Mouse (Mus musculus) left cerebral cortex, adult 11 months (tissue): ENCODE results near the gene Gm20425.

Source experiments
- DNase-seq: peaks from one replicate; pipeline ENCODE4 v3.0.0; 2022; ENCODE audit warnings: low spot score

Gm20425 gene

DNA sequence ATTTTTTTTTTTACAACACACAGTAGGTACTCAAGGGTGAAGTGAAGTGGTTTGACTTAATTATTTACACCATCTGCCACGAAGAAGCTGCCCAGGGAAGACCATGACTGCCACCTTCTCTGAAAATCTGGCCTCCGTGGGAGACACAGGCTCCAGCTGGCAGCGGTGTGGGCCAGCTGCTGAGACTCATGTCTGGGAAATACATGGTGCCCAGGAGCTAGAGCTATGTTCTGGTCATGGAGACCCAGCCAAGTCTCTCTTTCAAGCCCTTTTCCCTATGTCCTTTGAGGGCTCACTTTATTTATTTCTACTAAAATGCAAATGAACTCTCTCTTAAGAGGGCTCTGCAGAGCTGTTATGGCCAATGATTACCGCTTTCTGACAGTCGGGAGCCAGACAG is 76.8 kb downstream of the Gm20425 start:
- no peak for DNase-seq

DNA sequence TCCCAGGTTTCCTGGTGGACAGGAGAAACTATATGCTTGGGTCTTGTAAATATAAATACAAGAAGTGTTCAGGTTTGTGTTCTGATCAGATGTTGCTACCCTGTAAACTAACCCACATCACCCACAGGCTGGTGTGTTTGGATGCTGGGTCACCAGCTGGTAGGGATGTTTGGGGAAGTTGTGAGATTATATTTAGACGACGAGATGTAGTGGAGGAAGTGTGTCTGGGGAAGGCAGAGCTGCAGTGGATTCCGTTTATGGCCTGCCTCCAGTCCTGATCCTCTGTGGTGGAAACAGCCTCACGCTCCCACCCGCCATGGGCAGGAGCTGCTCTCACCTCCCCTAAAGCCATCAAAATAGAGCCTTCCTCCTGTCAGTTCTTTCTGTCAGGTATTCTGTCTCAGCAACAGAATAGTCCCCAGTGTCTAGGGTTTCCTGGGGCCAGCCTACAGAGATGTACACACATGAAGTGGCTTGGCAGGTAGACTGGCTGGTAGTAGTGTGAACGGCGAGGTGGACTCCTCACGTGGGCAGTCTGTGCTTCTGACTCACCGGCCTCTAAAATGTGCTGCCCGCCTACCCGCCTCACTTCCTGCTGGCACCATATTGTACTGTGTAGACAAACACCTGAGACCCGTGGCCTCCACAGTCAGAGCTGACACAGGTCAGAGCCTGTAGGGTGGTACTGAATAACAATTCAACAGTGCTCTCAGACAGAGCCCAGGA is 80.9 kb downstream of the Gm20425 start:
- no peak for DNase-seq

DNA sequence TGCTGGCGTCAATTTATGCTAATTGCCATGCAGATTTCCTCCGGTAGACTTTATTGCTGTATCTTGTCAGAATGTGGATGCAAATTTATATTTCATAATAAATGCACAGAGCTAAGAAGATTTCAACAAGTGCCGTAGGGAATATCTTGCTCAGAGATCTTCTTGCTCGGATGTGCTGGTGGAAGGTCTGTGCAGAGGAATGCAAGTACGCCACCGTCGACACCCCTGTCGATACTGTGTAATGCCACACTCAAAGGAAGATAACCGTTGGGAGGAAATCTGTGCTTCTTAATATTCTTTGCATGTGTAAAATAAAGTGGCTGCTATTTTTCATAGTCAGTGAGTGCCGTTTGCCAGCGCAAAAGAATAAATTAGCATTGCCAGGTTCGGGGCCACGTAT is 83.0 kb downstream of the Gm20425 start:
- no peak for DNase-seq

DNA sequence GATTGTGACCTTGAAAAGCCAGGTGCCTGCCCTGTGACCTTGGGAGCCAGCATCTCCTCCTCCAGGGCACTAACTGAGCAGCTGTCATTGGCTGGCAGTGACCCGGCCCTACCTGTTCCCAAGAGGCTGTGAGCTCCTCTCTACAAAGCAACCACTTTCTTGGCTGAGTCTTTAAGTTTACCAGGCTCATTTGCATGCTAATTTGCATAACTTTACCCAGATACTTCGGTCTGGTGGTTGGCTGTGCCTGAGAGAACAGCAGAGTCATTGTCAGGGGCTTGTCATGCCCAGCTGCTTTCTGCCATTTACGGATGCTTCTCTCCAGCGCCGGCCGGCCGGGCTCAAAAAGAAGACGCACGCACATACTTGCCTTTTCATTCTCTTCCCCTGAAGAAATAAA is 83.4 kb downstream of the Gm20425 start:
- DNase-seq = no peak

DNA sequence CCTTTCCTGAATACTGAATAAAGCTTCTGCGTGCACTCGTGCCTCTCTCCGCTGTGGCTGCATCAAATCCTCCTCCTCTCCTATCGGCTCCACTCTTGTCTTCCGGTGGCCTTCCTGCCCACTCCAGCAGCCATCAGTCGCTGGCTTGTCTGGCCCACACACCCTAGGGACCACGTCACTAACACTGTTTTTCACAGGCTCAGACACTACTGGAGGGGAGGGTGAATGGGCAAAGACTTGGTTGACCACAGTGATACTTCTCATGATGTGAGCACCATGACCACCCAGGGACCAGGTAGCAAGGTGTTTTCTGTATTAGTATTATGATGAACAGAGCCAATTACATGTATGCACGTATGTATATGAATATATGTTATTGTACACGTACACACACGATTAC is 83.8 kb downstream of the Gm20425 start:
- no peak for DNase-seq

DNA sequence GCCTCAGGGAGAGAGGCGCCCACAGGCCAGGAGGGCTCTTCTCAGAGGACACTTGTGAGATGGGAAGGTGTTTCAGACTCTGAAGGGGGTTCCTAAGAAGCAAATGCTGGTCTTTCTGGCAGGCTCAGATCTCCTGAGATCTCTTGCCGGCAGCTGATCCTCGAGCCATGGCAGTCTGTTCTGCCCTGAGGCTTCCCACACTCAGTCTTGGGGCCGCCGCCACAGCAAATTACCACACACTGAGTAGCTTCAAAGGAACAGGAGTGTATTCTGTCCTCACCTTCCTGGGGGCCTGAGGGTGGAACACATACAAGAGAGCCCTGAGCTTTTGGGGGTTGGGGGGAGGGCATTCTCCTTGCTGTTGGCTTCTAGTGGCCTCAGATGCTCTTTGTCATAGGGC is 84.8 kb downstream of the Gm20425 start:
- DNase-seq = no peak

DNA sequence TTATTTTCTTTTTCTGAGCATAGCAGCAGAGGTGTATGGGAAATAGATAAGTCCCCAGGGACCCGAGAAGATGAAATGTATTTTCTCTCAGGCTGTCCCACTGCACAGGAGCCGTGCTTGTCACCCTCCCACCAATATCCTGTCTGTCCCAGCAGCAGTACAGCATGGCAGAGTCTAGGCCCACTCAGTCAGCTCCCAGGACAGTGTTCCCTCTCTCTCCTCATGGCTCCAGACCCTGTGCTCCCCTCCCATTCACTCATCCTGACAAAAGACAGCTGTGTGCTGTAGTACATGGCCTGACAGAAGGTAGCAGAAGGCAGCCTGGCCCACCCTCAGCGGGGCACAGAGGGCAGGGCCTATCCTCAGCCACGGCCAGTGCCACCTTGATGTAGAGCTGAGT is 86.2 kb downstream of the Gm20425 start:
- DNase-seq = no peak

DNA sequence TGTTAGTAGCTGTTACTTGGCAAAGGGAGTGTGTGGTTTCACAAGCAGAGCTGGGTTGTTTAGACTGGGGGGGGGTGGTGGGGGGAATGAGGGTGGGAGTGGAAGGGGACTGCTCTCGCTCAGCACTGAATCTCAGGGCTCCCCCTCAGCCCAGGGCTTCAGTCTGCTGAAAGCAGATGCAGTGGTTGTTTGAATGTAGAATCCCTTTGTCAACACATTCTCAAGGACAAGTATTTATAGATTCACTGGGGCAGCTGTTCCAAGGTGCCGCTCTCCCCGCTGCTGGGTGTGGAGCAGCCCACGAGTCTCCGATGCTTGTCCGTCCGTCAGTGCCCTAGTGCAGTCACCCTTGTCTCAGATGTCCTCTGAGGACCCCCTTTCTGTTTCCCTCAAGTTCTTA is 88.8 kb downstream of the Gm20425 start:
- no peak for DNase-seq

DNA sequence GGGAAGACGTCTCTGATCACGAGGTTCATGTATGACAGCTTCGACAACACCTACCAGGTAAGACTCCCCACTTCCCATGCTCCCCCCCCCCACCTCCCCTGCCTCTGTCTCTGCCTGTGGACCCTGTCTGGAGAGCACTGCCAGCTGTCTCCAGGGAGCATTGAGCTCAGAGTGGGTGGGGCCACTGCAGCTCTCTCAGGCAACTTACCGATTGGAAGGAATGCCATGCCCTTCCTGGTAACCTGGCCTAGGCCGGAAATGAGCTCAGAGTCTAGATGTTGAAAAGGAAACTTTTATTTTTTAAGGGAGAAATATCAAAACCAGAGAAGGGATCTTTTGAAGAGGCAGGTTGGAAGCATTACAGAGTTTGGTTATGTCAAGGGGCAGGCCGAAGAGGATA is 89.7 kb downstream of the Gm20425 start:
- DNase-seq = no peak
